Mouse (Mus musculus) NIH3T3 (cell line): ENCODE results near the gene Cx3cl1.

Experiments used
- DNase-seq: peaks from one replicate; pipeline ENCODE4 v3.0.0-alpha.2; 2012; ENCODE audit warnings: low read depth

Cx3cl1 gene

GRCm38 (mm10) chr8:94771941-94772670 is at the start of gene Cx3cl1:
Gene Cx3cl1, plus strand, starts transcription at chr8:94772009.
- DNase-seq: peak; percentile 74

DNA sequence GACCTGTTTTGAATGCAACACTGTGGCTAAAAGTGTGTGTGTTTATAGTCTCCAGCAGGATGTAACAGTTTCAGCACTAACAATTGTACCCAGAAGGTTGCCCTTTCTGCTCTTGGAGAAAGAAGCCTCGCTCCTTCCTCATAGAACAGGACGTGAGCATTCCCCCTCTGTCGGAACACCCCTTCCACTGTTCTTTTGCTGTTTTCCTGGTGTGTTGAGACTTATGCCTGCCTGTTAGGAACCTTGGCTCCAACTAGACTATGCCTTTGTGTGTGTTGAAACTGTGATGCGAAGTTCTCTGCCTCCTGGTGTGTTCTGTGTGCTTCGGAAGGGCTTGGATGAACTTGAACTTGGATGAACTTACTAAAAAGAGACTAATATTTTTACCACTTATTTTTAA is 45.8 kb upstream of the Cx3cl1 start:
- no peak for DNase-seq

- no peak for DNase-seq
Observed at GRCm38 (mm10) chr8:94729301-94729700, 42.5 kb upstream of the Cx3cl1 start.

DNA sequence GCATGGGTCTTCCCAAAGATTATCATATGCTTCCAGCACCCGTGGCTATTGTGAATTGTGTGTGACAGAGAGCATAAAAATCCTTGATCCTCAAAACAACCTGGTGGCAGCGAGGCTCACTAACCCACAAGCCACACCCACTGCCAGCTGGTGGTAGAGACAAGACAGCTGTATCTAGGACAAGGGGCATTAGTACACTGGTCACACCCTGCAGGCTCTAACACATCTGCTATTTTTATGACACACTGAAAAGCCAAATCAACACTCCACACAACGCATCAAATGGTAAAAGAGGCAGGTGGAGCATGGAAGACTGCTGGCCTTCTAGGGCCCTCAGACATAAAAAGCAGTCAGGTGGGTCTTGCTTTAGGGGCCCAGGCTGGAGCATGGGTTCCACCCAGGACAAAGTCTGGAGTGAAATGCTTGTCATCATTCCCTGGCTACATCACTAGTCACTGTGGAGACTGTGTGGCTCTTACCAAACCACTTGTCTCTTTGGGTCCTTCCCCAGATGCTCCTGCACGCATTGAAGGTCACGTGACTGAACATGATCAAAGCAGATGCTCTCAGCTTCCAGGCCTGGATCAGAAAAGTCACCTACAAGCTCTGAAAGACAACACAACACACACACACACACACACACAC is 37.9 kb upstream of the Cx3cl1 start:
- no peak for DNase-seq

DNA sequence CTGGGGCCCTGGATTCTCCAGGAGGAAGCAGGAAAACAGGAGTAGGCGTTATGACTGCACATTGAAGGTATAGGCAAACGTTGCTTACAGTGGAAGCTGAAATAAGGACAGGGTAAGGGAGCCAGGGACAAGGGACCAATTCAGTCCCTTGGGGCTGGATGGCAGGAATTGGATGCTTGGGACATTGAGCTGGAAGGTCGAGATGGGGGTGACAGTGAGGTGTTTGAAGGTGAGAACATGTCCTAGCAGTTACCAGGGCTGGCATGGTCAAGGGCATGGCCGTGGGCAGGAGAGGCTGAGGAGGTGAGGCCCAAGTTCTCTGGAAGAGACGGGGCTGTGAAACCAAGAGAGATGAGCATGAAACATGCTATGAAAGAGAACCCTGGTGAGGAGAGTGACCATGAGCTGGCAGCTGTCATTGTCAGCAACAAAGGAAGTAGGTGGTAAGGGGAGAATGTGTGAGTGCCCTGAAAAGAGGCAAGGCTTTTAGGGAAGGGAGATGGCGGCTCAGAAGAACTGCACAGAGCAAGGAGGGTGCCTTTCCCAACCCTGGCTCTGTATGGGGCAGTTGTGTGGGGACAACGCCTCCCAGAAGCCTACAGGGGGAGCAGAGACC is 37.0 kb upstream of the Cx3cl1 start:
- DNase-seq: peak; percentile 27

GRCm38 (mm10) chr8:94735426-94736094 is 36.2 kb upstream of the Cx3cl1 start:
- peak; percentile 76 for DNase-seq

- no peak for DNase-seq
Observed at GRCm38 (mm10) chr8:94739829-94740228, 32.0 kb upstream of the Cx3cl1 start.

DNA sequence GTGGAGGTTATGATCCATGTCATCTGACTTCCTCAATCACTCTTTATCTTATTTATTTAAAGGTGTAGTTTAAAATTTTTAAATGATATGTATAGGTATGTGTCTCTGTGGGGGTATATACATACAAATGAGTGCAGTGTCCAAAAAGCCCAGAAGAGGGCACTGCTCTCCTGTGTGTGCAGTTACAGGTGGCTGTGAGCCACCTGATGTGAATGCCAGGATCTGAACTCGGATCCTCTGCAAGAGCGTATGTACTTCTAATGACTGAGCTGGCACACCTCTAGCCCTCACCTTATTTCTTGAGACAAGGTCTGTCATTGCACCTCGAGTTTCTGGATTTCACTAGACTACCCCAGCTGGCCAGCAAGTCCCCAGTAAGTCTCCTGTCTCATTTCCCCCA is 31.2 kb upstream of the Cx3cl1 start:
- DNase-seq: peak; percentile 11

- DNase-seq: no peak
Observed at GRCm38 (mm10) chr8:94741726-94742125, 30.1 kb upstream of the Cx3cl1 start.

GRCm38 (mm10) chr8:94744484-94744883 is 27.3 kb upstream of the Cx3cl1 start:
- DNase-seq: no peak

GRCm38 (mm10) chr8:94744972-94745371 is 26.8 kb upstream of the Cx3cl1 start:
- no peak for DNase-seq

GRCm38 (mm10) chr8:94745476-94746184 is 26.2 kb upstream of the Cx3cl1 start, which contains the start of gene Ccl22:
Gene Ccl22, plus strand, starts transcription at chr8:94745590.
- DNase-seq: no peak

- DNase-seq: no peak
Observed at GRCm38 (mm10) chr8:94746832-94747231, 25.0 kb upstream of the Cx3cl1 start.

GRCm38 (mm10) chr8:94748363-94748762 is 23.4 kb upstream of the Cx3cl1 start:
- no peak for DNase-seq

GRCm38 (mm10) chr8:94749942-94750341 is 21.9 kb upstream of the Cx3cl1 start:
- DNase-seq: no peak

DNA sequence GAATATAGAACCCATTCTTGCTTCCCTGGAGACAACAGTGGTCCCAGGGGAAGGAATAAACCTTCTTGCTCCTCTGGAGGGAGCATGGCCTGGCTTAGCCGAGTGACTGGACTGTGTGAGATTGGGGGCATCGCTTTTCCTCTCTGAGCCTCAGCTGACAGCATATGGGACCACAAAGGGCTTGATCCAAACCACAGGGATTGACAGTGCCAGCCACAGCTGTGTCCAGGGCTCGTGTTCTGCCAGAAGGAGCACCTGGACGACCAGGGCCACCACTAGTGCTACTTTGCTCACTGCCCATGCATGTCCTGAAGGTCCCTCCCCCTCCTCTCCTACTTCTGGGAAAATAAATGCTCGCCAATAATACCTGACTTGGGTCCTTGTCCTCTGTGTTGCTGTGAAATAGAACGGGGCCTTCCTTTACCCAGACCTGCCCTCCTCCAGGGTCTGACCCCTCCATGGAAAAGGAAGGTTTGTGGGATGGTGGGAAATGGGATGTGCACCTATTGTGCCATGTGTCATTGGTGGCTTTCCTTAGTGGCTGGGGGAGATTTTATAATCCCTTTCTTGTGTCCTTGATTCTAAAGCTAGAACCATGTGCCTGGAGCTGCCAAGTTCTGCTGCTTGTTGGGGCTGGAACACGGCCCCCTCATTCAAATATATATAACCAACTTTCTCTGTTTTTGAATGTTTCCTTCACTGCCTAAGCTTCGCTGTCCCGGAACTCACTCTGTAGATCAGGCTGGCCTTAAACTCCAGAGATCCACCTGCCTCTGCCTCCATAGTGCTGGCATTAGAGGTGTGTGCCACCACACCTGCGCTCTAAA is 20.6 kb upstream of the Cx3cl1 start:
- no peak for DNase-seq

DNA sequence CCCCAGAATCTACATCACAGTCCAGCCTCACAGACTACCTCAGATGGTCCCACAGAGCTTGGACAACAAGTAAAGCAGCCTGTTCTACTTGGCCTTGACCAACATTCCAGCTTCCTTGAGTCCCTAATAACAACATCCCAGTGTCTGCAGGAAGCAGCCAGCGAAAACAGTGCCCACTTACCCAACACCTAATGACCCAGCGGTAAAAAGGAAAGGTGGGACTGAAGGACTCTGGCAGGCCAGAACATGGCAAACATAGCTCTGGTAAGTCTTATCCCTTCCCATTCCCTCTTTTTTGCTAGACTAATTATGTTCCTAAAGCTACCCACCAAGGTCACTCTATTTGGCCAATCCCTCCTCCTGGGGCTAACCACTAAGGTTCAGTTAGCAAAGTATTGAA is 17.8 kb upstream of the Cx3cl1 start:
- no peak for DNase-seq

DNA sequence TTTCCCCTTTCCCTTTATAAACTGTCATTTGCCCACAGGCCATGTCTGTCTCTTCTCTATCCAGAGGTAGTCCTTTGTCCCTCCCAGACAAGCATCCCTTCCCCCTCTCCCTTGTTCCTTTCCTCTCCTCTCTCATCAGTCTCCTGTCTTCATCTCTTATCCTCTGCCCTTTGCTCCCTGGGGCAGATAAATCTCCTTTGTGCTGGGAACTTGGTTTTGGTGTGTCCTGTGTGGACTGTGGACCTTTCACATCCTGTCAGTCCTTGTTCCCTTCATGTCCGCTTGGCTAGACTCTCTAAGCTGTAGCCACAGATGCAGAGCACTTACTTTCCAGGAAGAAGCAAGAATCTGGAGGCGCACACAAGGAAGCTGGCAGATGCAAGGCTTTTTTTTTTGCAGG is 17.3 kb upstream of the Cx3cl1 start:
- DNase-seq: no peak

DNA sequence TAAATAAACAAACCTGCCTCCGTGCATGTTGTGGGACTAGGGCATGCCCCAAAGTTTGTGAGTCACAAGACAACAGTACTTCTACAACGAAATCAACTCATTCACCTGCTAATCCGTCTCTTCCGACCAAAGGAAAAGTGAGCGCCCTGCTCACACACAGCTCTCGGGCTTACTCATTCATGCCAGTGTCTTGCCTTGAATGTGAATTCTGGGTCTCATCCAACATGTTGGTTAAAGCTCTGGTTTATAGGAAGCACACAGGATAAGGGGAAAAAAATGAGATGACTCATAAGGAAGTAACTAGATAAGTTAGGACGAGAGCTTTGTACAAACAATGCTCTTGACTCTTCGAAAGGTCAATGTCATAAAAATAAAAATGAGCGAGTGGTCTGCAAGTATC is 4.8 kb upstream of the Cx3cl1 start:
- DNase-seq: peak; percentile 89

DNA sequence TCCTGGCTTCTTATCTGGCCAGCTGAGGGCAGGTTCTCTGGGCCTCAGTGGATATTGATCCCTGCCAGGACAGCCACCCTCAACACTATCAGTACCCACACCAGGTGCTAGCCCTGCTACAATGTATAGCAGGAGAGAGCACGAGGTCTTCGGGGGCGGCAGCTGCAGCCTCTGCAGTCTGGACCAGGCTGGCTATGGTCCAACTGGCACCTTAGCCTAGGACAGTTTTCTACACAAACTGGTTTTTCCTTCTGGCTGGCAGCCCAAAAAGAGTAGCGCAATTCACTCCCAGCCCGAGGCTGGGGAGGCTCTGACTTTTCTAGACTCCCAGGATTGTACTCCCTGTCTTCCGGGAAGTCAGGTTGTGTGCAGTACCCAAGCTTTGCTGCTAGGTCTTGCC is 864 bp upstream of the Cx3cl1 start:
- peak; percentile 77 for DNase-seq

GRCm38 (mm10) chr8:94773048-94773447 is 1.2 kb downstream of the Cx3cl1 start:
- DNase-seq: no peak
